Mouse (Mus musculus) macrophage (primary cell): ENCODE results near the gene Tcf7l2. TPM values are rescaled to one million over a fixed set of nuclear protein-coding genes. Genes with fewer than 3 reads are reported as not detected.
A peak's percentile ranks its signal among the peaks of the same experiment; 100 is the strongest.

Source experiments
- H3K27ac ChIP-seq: fragments of 350-480 bp; formaldehyde crosslinking; 2 replicates; pipeline ENCODE4 v1.9.0; 2021
- H3K36me3 ChIP-seq: fragments of 350-480 bp; formaldehyde crosslinking; 2 replicates; pipeline ENCODE4 v1.9.0; 2021; ENCODE audit errors: inconsistent target
- H3K4me3 ChIP-seq: fragments of 350-480 bp; formaldehyde crosslinking; 2 replicates; pipeline ENCODE4 v1.9.0; 2021; ENCODE audit errors: inconsistent target
- H3K79me2 ChIP-seq: fragments of 350-480 bp; formaldehyde crosslinking; 2 replicates; pipeline ENCODE4 v1.9.0; 2021; ENCODE audit errors: inconsistent target
- WGBS: methylation state at CpG from one replicate; pipeline ENCODE4 v1.1.7; 2026; ENCODE audit warnings: inconsistent platforms; ENCODE audit not compliant: missing documents; 5-methylcytosine and 5-hydroxymethylcytosine counted together
- polyA plus RNA-seq: library from polyadenylated mRNA; stranded (reverse); fragments of 250-400 nt; gene quantifications from 3 replicates; pipeline ENCODE4 v1.2.4, GENCODE M21; 2018; ENCODE audit warnings: inconsistent platforms

Tcf7l2 gene
- polyA plus RNA-seq, 1 experiment from 2014 or later, result 16.3 TPM

- H3K36me3 ChIP-seq, result no peaks in the 10 kb centered on the region
- H3K4me3 ChIP-seq, result no peak overlapping the region
- WGBS, result 100% methylated on average over 2 of the region's 2 CpGs
- H3K79me2 ChIP-seq, result no peaks in the 10 kb centered on the region
- no peak overlapping the region for H3K27ac ChIP-seq
Measured at GRCm38 (mm10) chr19:55712678-55713077, 28.9 kb upstream of the Tcf7l2 start.

GRCm38 (mm10) chr19:55714015-55714414 lies 27.6 kb upstream of the Tcf7l2 start:
- no peak overlapping the region for H3K4me3 ChIP-seq
- no peaks in the 10 kb centered on the region for H3K79me2 ChIP-seq
- 23% methylated on average over 4 of the region's 4 CpGs for WGBS
- H3K36me3 ChIP-seq, result no peaks in the 10 kb centered on the region
- 0 out of 2 replicates have a peak overlapping the region, but pooled peaks have one; percentile 8 for H3K27ac ChIP-seq

- Histone ChIP-seq H3K27ac (no peak overlapping the region), H3K79me2 (no peaks in the 10 kb centered on the region), H3K36me3 (no peaks in the 10 kb centered on the region), H3K4me3 (no peak overlapping the region)
- WGBS, result 85% methylated on average over 2 of the region's 3 CpGs
Measured at GRCm38 (mm10) chr19:55714665-55715064, 27.0 kb upstream of the Tcf7l2 start.

GRCm38 (mm10) chr19:55719083-55719482 lies 22.5 kb upstream of the Tcf7l2 start:
- Histone ChIP-seq H3K4me3 (no peak overlapping the region), H3K79me2 (no peaks in the 10 kb centered on the region), H3K27ac (no peak overlapping the region), H3K36me3 (no peaks in the 10 kb centered on the region)
- 81% methylated on average over 6 of the region's 6 CpGs for WGBS

- Histone ChIP-seq H3K4me3 (no peak overlapping the region), H3K27ac (no peak overlapping the region), H3K79me2 (no peaks in the 10 kb centered on the region), H3K36me3 (no peaks in the 10 kb centered on the region)
- 81% methylated on average over 18 of the region's 20 CpGs for WGBS
Measured at GRCm38 (mm10) chr19:55719524-55720408, 21.9 kb upstream of the Tcf7l2 start.

- WGBS, result 91% methylated on average over 16 of the region's 16 CpGs
- Histone ChIP-seq H3K36me3 (no peaks in the 10 kb centered on the region), H3K79me2 (no peaks in the 10 kb centered on the region), H3K4me3 (no peak overlapping the region), H3K27ac (no peak overlapping the region)
Measured at GRCm38 (mm10) chr19:55720409-55721092, 21.1 kb upstream of the Tcf7l2 start.

GRCm38 (mm10) chr19:55722376-55722775 lies 19.2 kb upstream of the Tcf7l2 start:
- Histone ChIP-seq H3K36me3 (no peaks in the 10 kb centered on the region), H3K79me2 (no peaks in the 10 kb centered on the region), H3K4me3 (no peak overlapping the region), H3K27ac (no peak overlapping the region)
- WGBS, result 91% methylated on average over 5 of the region's 6 CpGs

- Histone ChIP-seq H3K36me3 (no peaks in the 10 kb centered on the region), H3K4me3 (no peak overlapping the region), H3K79me2 (no peaks in the 10 kb centered on the region), H3K27ac (no peak overlapping the region)
- WGBS, result 89% methylated on average over 8 of the region's 8 CpGs
Measured at GRCm38 (mm10) chr19:55729376-55729775, 12.2 kb upstream of the Tcf7l2 start.

GRCm38 (mm10) chr19:55732499-55732898 lies 9.1 kb upstream of the Tcf7l2 start:
- H3K79me2 ChIP-seq, result no peaks in the 10 kb centered on the region
- H3K4me3 ChIP-seq, result no peak overlapping the region
- no peak overlapping the region for H3K27ac ChIP-seq
- WGBS, result 40% methylated on average over 6 of the region's 6 CpGs
- no peaks in the 10 kb centered on the region for H3K36me3 ChIP-seq

GRCm38 (mm10) chr19:55732994-55733393 lies 8.6 kb upstream of the Tcf7l2 start:
- no peaks in the 10 kb centered on the region for H3K36me3 ChIP-seq
- 52% methylated on average over 3 of the region's 3 CpGs for WGBS
- no peaks in the 10 kb centered on the region for H3K79me2 ChIP-seq
- no peak overlapping the region for H3K4me3 ChIP-seq
- no peak overlapping the region for H3K27ac ChIP-seq

- Histone ChIP-seq H3K4me3 (no peak overlapping the region), H3K79me2 (no peaks in the 10 kb centered on the region), H3K27ac (no peak overlapping the region), H3K36me3 (no peaks in the 10 kb centered on the region)
- 67% methylated on average over 5 of the region's 6 CpGs for WGBS
Measured at GRCm38 (mm10) chr19:55736016-55736415, 5.6 kb upstream of the Tcf7l2 start.

GRCm38 (mm10) chr19:55739713-55740112 lies 1.9 kb upstream of the Tcf7l2 start:
- Histone ChIP-seq H3K36me3 (no peaks in the 10 kb centered on the region), H3K4me3 (no peak overlapping the region), H3K27ac (no peak overlapping the region), H3K79me2 (peaks cover 10% of the 10 kb centered on the region; the same call in 1 of the 2 replicates)
- WGBS, result 92% methylated on average over 4 of the region's 4 CpGs

- peak overlapping the region; percentile 36 for H3K4me3 ChIP-seq
- no peaks in the 10 kb centered on the region for H3K36me3 ChIP-seq
- WGBS, result 7% methylated on average over 10 of the region's 10 CpGs
- H3K79me2 ChIP-seq, result peaks cover 18% of the 10 kb centered on the region; the same call in 1 of the 2 replicates
- H3K27ac ChIP-seq, result peak overlapping the region; percentile 77
Measured at GRCm38 (mm10) chr19:55740753-55741438, 724 bp upstream of the Tcf7l2 start.

GRCm38 (mm10) chr19:55742386-55743000 lies 873 bp downstream of the Tcf7l2 start:
- Histone ChIP-seq H3K36me3 (no peaks in the 10 kb centered on the region), H3K27ac (peak overlapping the region; percentile 65), H3K79me2 (peaks cover 22% of the 10 kb centered on the region; the same call in 1 of the 2 replicates), H3K4me3 (peak overlapping the region; percentile 56)
- 1% methylated on average over 39 of the region's 70 CpGs for WGBS
